Mouse (Mus musculus): ENCODE results near the gene Tmem130. TPM values are rescaled to one million over a fixed set of nuclear protein-coding genes. Genes with fewer than 3 reads are reported as not detected.

Gene Tmem130
- polyA plus RNA-seq, 1 experiment from 2014 or later = 3.4 TPM

DNA sequence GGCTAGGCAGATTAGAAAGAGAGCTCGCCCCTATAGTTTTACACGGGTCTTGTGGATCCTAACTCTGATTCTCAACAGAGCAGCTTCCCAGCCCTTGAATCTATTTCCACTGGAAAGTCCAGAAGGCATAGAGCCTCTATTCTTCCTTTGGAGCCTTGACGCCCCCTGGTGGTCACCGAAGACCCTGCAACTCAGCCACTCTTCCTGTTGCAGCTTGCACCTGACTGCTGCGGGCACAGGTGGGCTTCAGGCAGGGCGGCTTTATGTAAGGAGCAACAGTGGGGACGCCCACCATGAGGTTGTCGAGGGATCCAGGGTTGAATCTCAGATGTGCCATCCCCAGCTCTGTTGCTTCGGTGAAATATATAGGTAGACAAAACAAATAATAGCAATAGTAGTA is 34.5 kb downstream of the Tmem130 start:
- WGBS = 8% methylated on average over 9 of the region's 9 CpGs
- H3K27me3 ChIP-seq (replicated peaks) = no peaks in the 10 kb centered on the region
- no peak overlapping the region for H3K9ac ChIP-seq
- no peaks in the 10 kb centered on the region for H3K36me3 ChIP-seq
- no peak for ATAC-seq
- H3K4me1 ChIP-seq (replicated peaks) = no peaks in the 10 kb centered on the region
- no peaks in the 10 kb centered on the region for H3K9me3 ChIP-seq
- no peak overlapping the region for H3K27ac ChIP-seq
- no peak overlapping the region for H3K4me3 ChIP-seq (replicated peaks)
- no peak overlapping the region for H3K4me2 ChIP-seq (replicated peaks)

DNA sequence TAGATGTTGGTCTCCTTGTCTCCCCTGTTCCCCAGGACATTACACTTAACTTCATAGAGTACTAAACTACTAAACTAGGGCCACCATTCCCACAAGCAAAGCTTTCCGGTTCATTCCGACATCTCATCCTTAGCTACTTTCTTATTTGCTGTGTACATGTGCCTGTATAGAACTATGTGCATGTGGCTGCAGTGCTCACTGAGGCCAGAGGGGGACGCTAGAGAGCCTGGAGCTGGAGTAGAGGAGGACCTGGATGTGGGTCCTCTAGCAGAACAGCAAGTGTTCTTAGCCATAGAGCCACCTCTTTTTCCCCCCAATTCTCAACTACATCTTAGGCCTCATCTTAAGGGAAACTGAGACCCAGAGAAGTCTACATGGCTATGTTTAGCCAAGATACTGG is 36.1 kb downstream of the Tmem130 start:
- Histone ChIP-seq H3K9ac (no peak overlapping the region), H3K4me2 (replicated peaks) (no peak overlapping the region), H3K27me3 (replicated peaks) (no peaks in the 10 kb centered on the region), H3K36me3 (no peaks in the 10 kb centered on the region), H3K9me3 (no peaks in the 10 kb centered on the region), H3K4me3 (replicated peaks) (no peak overlapping the region), H3K27ac (no peak overlapping the region), H3K4me1 (replicated peaks) (no peaks in the 10 kb centered on the region)
- 75% methylated on average over 3 of the region's 3 CpGs for WGBS
- ATAC-seq = no peak

DNA sequence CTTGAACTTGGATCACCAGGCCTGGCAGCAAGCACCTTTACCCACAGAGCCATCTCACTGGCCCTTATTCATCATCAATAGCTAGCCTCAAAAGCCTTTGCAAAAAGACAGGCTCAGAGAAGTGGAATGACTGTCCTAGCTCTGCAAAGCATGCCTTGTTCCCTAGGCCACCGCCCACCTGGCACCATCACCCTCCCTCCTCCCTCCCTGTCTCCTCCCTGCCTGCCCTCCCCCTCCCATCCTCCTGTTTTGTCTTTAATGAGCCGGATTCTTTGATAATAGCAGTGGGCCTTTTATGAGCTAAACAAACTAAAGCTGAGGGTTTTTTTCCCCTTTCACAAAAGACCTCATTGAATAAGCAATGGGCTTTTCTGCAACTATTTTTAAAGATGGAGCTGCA is 36.7 kb downstream of the Tmem130 start:
- 42% methylated on average over 2 of the region's 2 CpGs for WGBS
- no peak for ATAC-seq

DNA sequence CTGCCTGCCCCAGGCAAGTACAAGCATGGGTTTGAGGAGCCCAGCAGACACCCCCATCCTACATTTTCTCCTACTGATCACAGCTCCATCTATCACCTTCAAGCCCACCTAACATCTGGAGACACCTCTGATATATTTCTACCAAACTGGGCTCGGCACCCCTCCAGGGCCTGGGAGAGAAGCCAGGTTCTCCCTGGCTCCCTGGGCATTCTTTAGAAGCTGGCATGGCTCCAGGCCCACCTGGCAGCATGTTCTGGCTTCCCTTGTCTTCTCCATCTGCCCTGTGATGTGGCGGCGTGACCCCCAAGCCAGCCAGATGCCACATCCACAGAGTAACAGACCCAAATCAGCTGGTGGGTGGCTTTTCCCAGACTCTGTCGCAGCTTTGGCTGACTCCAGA is 41.3 kb downstream of the Tmem130 start:
- H3K27ac ChIP-seq = no peak overlapping the region
- H3K4me3 ChIP-seq (replicated peaks) = no peak overlapping the region
- no peaks in the 10 kb centered on the region for H3K4me1 ChIP-seq (replicated peaks)
- WGBS = 78% methylated on average over 4 of the region's 4 CpGs
- ATAC-seq = no peak
- no peaks in the 10 kb centered on the region for H3K36me3 ChIP-seq
- no peaks in the 10 kb centered on the region for H3K9me3 ChIP-seq
- no peaks in the 10 kb centered on the region for H3K27me3 ChIP-seq (replicated peaks)
- no peak overlapping the region for H3K4me2 ChIP-seq (replicated peaks)
- no peak overlapping the region for H3K9ac ChIP-seq

More for the DNA sequence above, 36.7 kb downstream of the Tmem130 start:
- no peak overlapping the region for H3K4me2 ChIP-seq (replicated peaks)
- no peaks in the 10 kb centered on the region for H3K9me3 ChIP-seq
- H3K4me3 ChIP-seq (replicated peaks) = no peak overlapping the region
- no peak overlapping the region for H3K27ac ChIP-seq
- H3K36me3 ChIP-seq = no peaks in the 10 kb centered on the region
- no peaks in the 10 kb centered on the region for H3K4me1 ChIP-seq (replicated peaks)
- no peaks in the 10 kb centered on the region for H3K27me3 ChIP-seq (replicated peaks)
- no peak overlapping the region for H3K9ac ChIP-seq

DNA sequence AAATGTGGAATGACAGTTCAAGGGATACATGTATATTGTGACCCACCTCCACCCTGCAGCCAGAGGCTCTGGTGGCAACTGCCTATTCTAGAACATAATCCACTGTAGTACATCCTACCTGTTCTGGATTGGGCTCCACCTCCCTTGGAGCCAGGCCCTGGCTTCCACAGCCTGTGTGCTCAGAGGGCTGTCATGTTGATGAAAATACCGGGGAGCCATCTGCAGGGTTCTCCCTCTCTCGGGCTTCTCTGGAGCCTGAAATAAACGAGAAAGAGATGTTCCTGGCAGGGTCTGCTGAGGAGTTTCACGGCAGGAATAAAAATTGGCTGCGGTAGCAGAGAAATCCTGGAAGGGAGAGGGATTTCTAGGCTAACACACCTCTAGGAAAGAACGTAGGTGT is 41.8 kb downstream of the Tmem130 start:
- Histone ChIP-seq H3K4me2 (replicated peaks) (no peak overlapping the region), H3K36me3 (no peaks in the 10 kb centered on the region), H3K4me1 (replicated peaks) (no peaks in the 10 kb centered on the region), H3K9ac (no peak overlapping the region), H3K4me3 (replicated peaks) (no peak overlapping the region), H3K27me3 (replicated peaks) (no peaks in the 10 kb centered on the region), H3K27ac (no peak overlapping the region), H3K9me3 (no peaks in the 10 kb centered on the region)
- no peak for ATAC-seq
- WGBS = 55% methylated on average over 6 of the region's 6 CpGs

DNA sequence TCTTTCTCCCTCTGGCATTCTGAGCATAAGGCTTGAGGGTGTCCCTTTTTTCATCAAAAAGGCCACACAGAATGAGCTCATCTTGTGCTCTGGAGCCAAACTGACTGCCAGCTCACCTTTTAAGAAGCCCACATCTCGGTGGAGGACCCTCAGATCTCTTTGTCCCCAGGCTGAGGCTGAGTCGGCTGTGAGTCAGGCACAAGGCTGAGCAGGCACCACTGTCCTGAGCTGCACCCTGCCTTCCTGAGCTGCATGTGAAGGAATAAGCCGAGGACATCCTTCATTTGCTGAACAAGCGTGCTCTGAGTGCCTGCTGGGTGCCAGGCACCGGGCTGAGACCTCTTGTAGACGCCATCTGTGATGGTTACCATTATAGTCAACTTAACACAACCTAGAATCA is 44.4 kb downstream of the Tmem130 start:
- WGBS = 68% methylated on average over 6 of the region's 6 CpGs
- no peaks in the 10 kb centered on the region for H3K4me1 ChIP-seq (replicated peaks)
- H3K4me2 ChIP-seq (replicated peaks) = no peak overlapping the region
- H3K4me3 ChIP-seq (replicated peaks) = no peak overlapping the region
- ATAC-seq = no peak
- no peaks in the 10 kb centered on the region for H3K27me3 ChIP-seq (replicated peaks)
- H3K9me3 ChIP-seq = no peaks in the 10 kb centered on the region
- no peaks in the 10 kb centered on the region for H3K36me3 ChIP-seq
- H3K27ac ChIP-seq = no peak overlapping the region
- no peak overlapping the region for H3K9ac ChIP-seq

DNA sequence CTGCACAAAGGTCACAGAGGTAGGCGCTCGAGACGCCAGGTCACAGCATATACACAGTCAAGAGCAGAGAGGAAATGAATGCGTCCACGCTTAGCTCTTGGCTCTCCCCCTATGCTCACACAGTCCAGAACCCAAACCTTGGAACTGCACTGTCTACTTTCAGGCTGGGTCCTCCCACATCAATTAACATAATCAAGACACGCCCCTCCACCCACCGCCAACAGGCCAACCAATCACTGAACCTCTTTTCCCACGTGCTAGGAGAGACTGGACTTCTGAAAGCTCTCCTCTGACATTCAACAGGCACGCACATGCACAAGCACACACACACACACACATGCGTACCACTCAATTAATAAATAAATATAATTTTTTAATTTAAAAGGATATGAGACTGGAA is 48.2 kb downstream of the Tmem130 start:
- WGBS = 78% methylated on average over 10 of the region's 10 CpGs
- no peak overlapping the region for H3K9ac ChIP-seq
- no peak overlapping the region for H3K4me3 ChIP-seq (replicated peaks)
- no peak for ATAC-seq
- no peak overlapping the region for H3K4me2 ChIP-seq (replicated peaks)
- no peaks in the 10 kb centered on the region for H3K27me3 ChIP-seq (replicated peaks)
- H3K9me3 ChIP-seq = no peaks in the 10 kb centered on the region
- H3K4me1 ChIP-seq (replicated peaks) = no peaks in the 10 kb centered on the region
- no peak overlapping the region for H3K27ac ChIP-seq
- H3K36me3 ChIP-seq = no peaks in the 10 kb centered on the region

DNA sequence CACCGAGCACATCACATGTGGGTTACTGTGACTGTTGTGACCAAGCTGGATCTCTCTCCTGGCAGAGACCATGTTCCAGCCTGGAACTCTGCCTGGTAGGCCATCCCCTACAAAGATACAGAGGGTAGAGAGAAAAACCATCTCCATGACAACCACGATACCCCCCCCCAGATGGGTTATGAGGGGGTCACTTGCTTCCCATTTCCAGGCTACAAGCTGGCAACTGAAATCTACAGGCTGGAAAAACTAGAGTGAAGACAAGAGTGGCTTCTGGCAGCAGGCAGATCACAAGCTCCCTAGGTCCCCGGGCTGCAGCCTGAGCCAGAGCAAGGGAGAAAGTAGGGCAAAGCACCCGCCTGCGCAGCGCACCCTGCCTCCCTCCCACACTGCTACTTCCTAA is 54.0 kb downstream of the Tmem130 start:
- H3K9me3 ChIP-seq = no peaks in the 10 kb centered on the region
- H3K9ac ChIP-seq = no peak overlapping the region
- H3K27ac ChIP-seq = no peak overlapping the region
- 85% methylated on average over 6 of the region's 6 CpGs for WGBS
- no peak overlapping the region for H3K4me3 ChIP-seq (replicated peaks)
- no peaks in the 10 kb centered on the region for H3K4me1 ChIP-seq (replicated peaks)
- H3K4me2 ChIP-seq (replicated peaks) = no peak overlapping the region
- ATAC-seq = no peak
- no peaks in the 10 kb centered on the region for H3K27me3 ChIP-seq (replicated peaks)
- no peaks in the 10 kb centered on the region for H3K36me3 ChIP-seq

DNA sequence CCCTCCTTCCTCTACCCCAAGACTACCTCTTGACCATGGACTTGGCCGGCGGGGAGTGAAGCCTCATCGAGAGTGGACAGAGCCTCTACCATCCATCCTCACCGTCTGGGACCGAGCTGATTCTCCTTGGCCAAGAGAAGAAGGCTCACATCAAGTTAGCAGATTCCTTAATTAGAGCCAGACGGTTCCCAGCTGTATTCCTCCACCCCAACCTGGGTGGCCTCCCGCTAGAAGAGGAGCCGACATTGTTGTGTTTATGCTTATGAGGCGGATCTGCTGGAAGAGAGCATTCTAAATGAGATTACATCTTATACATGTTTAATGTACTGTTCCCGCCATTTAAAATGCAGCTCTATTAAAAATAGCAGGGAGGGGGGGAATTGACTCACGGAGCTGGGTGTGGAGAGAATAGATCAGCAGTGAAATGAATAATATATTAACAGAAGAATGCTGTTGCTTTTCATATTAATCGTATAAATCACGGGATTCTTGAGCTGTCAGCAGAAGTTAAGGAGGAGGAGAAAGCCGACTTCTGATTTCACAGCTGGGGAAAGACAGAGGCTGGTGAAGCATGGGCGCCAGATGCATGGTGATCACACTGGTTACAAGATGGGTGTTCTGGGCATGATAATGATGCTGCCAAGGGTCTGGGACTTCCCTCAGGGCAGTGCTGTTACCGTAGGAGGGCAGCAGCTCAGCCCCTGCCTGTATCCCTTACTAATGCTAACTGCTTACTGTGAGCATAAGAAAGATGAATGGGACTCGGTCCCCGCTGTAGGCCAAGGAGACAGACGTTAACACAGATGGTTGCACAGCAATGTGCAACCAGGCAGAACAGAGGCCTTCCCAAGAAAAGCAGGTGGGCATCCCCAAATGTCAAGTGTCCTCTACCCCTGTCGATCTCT is 57.9 kb downstream of the Tmem130 start:
- no peaks in the 10 kb centered on the region for H3K36me3 ChIP-seq
- peak overlapping the region; percentile 67 for H3K27ac ChIP-seq
- ATAC-seq = peak; percentile 74
- H3K9ac ChIP-seq = no peak overlapping the region
- WGBS = 55% methylated on average over 20 of the region's 20 CpGs
- no peaks in the 10 kb centered on the region for H3K27me3 ChIP-seq (replicated peaks)
- no peaks in the 10 kb centered on the region for H3K9me3 ChIP-seq
- H3K4me2 ChIP-seq (replicated peaks) = 0 out of 2 replicates have a peak overlapping the region, but pooled peaks have one; percentile 2
- H3K4me3 ChIP-seq (replicated peaks) = no peak overlapping the region
- no peaks in the 10 kb centered on the region for H3K4me1 ChIP-seq (replicated peaks)

DNA sequence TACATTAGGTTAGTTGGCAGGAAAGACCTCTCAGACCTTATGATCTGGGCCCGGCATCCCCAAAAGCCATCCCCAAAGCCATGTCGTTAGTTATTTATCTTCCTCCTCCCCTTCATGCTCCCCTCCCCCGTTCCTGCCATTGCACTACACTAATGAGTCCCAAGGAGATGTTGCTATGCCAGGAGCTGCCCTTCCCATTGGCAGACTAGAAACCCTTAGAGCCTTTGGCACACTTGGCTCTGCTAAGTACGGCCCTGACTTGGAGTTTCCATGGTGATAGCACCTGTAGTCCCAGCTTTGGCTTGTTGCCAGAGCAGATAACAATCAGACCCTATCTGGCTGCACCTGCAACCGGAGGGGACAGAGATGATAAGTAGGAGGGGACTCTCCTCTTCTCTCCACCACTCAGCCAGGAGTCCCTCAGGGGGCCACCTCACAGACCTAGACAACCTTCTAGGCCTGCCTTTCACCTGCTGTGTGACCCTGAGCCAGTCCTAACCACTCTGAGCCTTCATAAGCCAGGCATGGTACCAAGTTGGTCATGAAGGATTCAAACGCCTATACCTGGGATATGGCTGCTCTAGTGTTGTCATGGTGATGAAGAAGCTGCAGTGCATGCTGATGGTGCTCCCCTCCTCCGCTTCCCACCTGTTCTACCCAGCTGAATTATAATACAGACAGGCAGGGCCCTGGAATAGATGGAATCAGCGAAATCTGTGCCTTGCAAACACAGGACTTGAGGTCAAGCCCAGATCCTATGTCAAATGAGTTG is 66.1 kb downstream of the Tmem130 start:
- no peaks in the 10 kb centered on the region for H3K4me1 ChIP-seq (replicated peaks)
- 64% methylated on average over 8 of the region's 8 CpGs for WGBS

DNA sequence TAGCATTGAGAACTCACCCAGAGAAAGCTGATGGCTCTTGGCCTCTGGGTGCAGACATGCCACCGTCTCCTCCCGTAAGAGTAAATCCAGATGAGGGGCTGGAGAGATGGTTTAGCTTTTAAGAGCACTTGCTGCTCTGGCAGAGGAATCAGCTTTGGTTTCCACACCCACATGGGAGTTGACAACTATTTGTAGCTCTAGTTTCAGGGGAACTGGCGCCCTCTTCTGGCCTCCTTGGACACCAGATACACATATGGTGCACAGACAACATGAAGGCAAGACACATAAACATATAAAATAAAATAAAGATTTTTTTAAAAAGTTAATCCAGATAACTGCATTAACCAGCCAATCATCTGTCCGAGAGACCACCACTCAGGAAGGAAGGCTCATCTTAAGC is 67.5 kb downstream of the Tmem130 start:
- H3K4me1 ChIP-seq (replicated peaks) = no peaks in the 10 kb centered on the region
- ATAC-seq = no peak
- H3K27me3 ChIP-seq (replicated peaks) = no peaks in the 10 kb centered on the region
- no peaks in the 10 kb centered on the region for H3K36me3 ChIP-seq
- H3K9ac ChIP-seq = no peak overlapping the region
- 74% methylated on average over 4 of the region's 4 CpGs for WGBS
- no peak overlapping the region for H3K27ac ChIP-seq
- no peak overlapping the region for H3K4me2 ChIP-seq (replicated peaks)
- H3K4me3 ChIP-seq (replicated peaks) = no peak overlapping the region
- no peaks in the 10 kb centered on the region for H3K9me3 ChIP-seq

More for the DNA sequence above, 66.1 kb downstream of the Tmem130 start:
- H3K4me2 ChIP-seq (replicated peaks) = no peak overlapping the region
- no peak overlapping the region for H3K9ac ChIP-seq
- no peaks in the 10 kb centered on the region for H3K27me3 ChIP-seq (replicated peaks)
- no peaks in the 10 kb centered on the region for H3K9me3 ChIP-seq
- ATAC-seq = peak; percentile 39; the same call in 1 of the 2 replicates
- no peak overlapping the region for H3K27ac ChIP-seq
- no peaks in the 10 kb centered on the region for H3K36me3 ChIP-seq
- no peak overlapping the region for H3K4me3 ChIP-seq (replicated peaks)

DNA sequence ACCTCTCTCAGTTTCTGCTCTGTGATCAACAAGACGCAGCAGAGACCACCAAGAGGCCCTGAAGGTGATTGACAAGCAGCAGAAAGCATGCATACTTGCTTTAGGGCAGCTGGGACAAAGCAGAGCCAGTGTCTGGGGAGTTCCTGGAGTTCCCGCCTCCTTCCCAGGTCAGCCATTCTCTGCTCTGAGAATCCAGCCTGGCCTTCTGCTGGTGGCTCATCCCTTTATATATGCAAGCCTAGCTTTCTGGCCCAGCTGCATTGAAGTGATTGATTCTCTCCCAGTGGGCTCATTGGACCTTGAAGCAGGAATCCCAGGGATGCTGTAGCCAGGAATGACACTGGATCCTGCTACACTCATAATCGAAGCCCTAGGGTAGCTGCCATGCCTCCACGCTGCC is 70.2 kb downstream of the Tmem130 start:
- no peaks in the 10 kb centered on the region for H3K4me1 ChIP-seq (replicated peaks)

More for the DNA sequence above, 70.2 kb downstream of the Tmem130 start:
- WGBS = 66% methylated on average over 4 of the region's 4 CpGs
- no peaks in the 10 kb centered on the region for H3K27me3 ChIP-seq (replicated peaks)
- no peaks in the 10 kb centered on the region for H3K9me3 ChIP-seq
- no peaks in the 10 kb centered on the region for H3K36me3 ChIP-seq
- H3K9ac ChIP-seq = no peak overlapping the region
- H3K4me3 ChIP-seq (replicated peaks) = no peak overlapping the region
- H3K27ac ChIP-seq = no peak overlapping the region
- no peak for ATAC-seq
- no peak overlapping the region for H3K4me2 ChIP-seq (replicated peaks)
